In genomic region chr4:100462493-100463120, GRCm38 (mm10) we compare ENCODE assay signal across 17 mouse cellular contexts. TPM values are rescaled to one million over a fixed set of nuclear protein-coding genes. Genes with fewer than 3 reads are reported as not detected.
A peak's percentile ranks its signal among the peaks of the same experiment; 100 is the strongest.
DNase-seq lines count a peak whose midpoint lies in the region; ATAC-seq lines count a peak whose summit lies in the region.
"Had no signal": no experiment of that assay in that cellular context is flagged by ENCODE, and none has a peak within 500 bp of the region (broad histone marks: within the 10 kb centered on the region; RNA-seq: fewer than 3 reads in every experiment).

No protein-coding gene starts in this region.

- no peak overlapping the region for H3K4me3 ChIP-seq in heart, embryonic 12.5 days
- no peak overlapping the region for H3K4me3 ChIP-seq in embryonic facial prominence, embryonic 10.5 days
- H3K4me3 ChIP-seq: myocyte had no signal

- H3K27ac ChIP-seq in heart, embryonic 12.5 days (ENCODE audit: poor library complexity, severe bottlenecking) = no peak overlapping the region
- H3K27ac ChIP-seq in embryonic facial prominence, embryonic 10.5 days (replicated peaks) = peak overlapping the region; percentile 73

- H3K9me3 ChIP-seq in heart, embryonic 12.5 days (replicated peaks) = no peaks in the 10 kb centered on the region
- H3K9me3 ChIP-seq in embryonic facial prominence, embryonic 10.5 days = no peaks in the 10 kb centered on the region

- no peak overlapping the region for H3K4me2 ChIP-seq in heart, embryonic 12.5 days

- 64% methylated on average over 9 of the region's 9 CpGs for WGBS in heart, embryonic 12.5 days
- WGBS in embryonic facial prominence, embryonic 10.5 days = 35% methylated on average over 9 of the region's 9 CpGs

- H3K9ac ChIP-seq in heart, embryonic 12.5 days = no peak overlapping the region

- H3K4me1 ChIP-seq in heart, embryonic 12.5 days (replicated peaks) = no peaks in the 10 kb centered on the region
- peaks cover 20% of the 10 kb centered on the region for H3K4me1 ChIP-seq in embryonic facial prominence, embryonic 10.5 days

- no peaks in the 10 kb centered on the region for H3K36me3 ChIP-seq in heart, embryonic 12.5 days
- no peaks in the 10 kb centered on the region for H3K36me3 ChIP-seq in embryonic facial prominence, embryonic 10.5 days (replicated peaks)

- H3K27me3 ChIP-seq in heart, embryonic 12.5 days (replicated peaks) = no peaks in the 10 kb centered on the region
- no peaks in the 10 kb centered on the region for H3K27me3 ChIP-seq in embryonic facial prominence, embryonic 10.5 days (replicated peaks; ENCODE audit: low read depth, poor library complexity, severe bottlenecking)
- H3K27me3 ChIP-seq: CH12.LX had no signal

- peak; percentile 23 for DNase-seq in heart, adult 8-10 months (ENCODE audit: low spot score)
- peak; percentile 86 for DNase-seq in NIH3T3 (ENCODE audit: low read depth)
- peak; percentile 46 for DNase-seq in embryonic facial prominence, embryonic 10.5 days (ENCODE audit: low spot score)
- DNase-seq in heart, postnatal 4 days = peak; percentile 11
- DNase-seq in thymus, postnatal 4 days = no peak
- no peak for DNase-seq in ovary, postnatal 36 days (ENCODE audit: low spot score)
- no peak for DNase-seq in kidney, postnatal 25 days
- DNase-seq: adrenal gland, postnatal 25 days; cerebellum, adult 18-20 months; liver; lung, postnatal 14 days; retina, postnatal 1 day; thymus, postnatal 14 days had no signal

- no peak for ATAC-seq in heart, embryonic 12.5 days (ENCODE audit: insufficient number of reproducible peaks, low FRiP score)
- ATAC-seq: inflammation-experienced regulatory T-cells, adult 6 months had no signal

RNA-seq across cellular contexts. Expression of gene Ube2u, which starts 16.0 kb away (rescaled TPM):
- total RNA-seq in heart, adult 8-10 months (2022) = not detected
- polyA plus RNA-seq in heart, embryonic 12.5 days (2016; fragmentation: Nextera tagmentation; extraction: Ambion mirVana) = 0.10 and 0.21 TPM in 2 replicates
- polyA plus RNA-seq in embryonic facial prominence, embryonic 10.5 days (2016; fragmentation: Nextera tagmentation; extraction: Ambion mirVana) = 0.59 and 0.73 TPM in 2 replicates
- under 1 TPM; 0.31 to 0.36 TPM for total RNA-seq in heart, postnatal 4 days (2021)
- total RNA-seq: adrenal gland, postnatal 25 days; CH12.LX had no signal
- polyA plus RNA-seq: inflammation-experienced regulatory T-cells, adult 6 months; myocyte had no signal

Comparison
In these comparisons a context has a peak if more than half of its experiments do, and no peak if none do; other contexts are left out.
1. DNase-seq: peak in heart, adult 8-10 months (single experiment), NIH3T3 (single experiment), embryonic facial prominence, embryonic 10.5 days (single experiment) and heart, postnatal 4 days (single experiment); none in thymus, postnatal 4 days (single experiment), ovary, postnatal 36 days (single experiment) and kidney, postnatal 25 days (0 of 2).